Mouse (Mus musculus): ENCODE data around the gene Gigyf1. TPM values are rescaled to one million over a fixed set of nuclear protein-coding genes. Genes with fewer than 3 reads are reported as not detected.

The Gigyf1 gene
- polyA plus RNA-seq, 1 experiment from 2014 or later, result 21.1 TPM

DNA sequence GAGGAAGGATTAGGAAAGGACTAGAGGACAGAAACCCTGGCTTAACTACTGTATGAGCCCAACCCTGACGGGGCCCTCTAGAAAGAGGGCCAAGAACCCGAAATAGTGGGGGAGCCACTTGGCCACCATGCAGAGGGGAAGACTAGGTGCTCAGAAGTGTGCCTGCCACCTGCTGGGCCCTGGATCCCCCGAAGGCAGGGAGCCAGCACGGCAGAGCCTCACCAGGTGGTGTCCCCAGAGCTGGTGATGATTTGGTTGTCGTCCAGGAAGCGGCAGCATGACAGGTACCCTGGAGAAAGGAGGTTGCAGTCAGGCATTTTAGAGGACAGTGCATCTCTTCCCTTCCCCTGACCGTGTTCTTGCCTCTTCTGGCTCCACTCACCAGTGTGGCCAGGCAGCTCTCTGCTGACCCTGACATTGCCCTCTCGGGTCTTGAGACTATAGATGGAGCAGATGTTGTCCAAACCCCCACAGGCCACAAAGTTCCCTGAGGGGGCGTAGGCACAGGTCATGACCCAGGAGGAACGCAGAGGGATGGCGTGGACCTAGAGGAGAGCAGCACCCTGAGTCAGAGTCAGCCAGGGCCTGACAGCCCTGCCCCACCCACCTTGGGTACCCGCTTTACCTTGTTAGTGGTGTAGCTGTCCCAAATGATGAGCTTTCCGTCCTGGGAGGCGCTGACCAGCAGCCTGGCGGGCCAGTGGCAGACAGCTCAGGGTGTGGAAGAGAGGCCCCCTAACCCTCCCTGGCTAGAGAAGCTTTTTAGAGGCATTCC, 11.1 kb downstream of the Gigyf1 start:
- WGBS, result 73% methylated on average over 15 of the region's 15 CpGs
- H3K4me2 ChIP-seq (replicated peaks), result peak overlapping the region; percentile 89
- peak overlapping the region; percentile 99 for H3K27ac ChIP-seq (replicated peaks)
- H3K9ac ChIP-seq (replicated peaks), result peak overlapping the region; percentile 97; the same call in 1 of the 2 replicates
- H3K9me3 ChIP-seq, result no peaks in the 10 kb centered on the region
- ATAC-seq (ENCODE audit: low FRiP score, low read depth), result no peak
- peaks cover 51% of the 10 kb centered on the region for H3K4me1 ChIP-seq
- H3K36me3 ChIP-seq, result peaks cover 56% of the 10 kb centered on the region
- peak overlapping the region; percentile 93 for H3K4me3 ChIP-seq
- no peaks in the 10 kb centered on the region for H3K27me3 ChIP-seq

DNA sequence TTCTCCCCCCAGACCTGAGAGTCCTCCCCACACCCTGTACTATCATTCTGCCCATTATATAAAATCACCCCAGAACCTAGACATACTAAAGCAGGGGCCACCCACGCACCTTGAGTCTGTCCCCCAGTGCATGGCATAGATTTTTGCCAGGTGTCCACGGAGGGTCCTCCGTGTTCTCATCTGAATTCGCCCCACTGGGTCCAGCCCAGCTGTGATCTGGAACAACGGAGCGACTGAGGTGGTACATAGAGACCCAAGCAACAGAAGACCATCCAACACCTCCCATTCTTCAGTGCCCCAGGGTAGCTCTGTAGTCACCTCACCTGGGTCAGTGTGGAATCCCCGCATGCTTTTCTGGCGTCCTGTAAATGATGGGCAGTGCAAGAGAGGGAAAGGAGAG, 11.7 kb downstream of the Gigyf1 start:
- Histone ChIP-seq H3K4me2 (replicated peaks) (peak overlapping the region; percentile 89), H3K27me3 (no peaks in the 10 kb centered on the region), H3K4me3 (peak overlapping the region; percentile 93), H3K4me1 (peaks cover 51% of the 10 kb centered on the region), H3K9me3 (no peaks in the 10 kb centered on the region), H3K36me3 (peaks cover 49% of the 10 kb centered on the region), H3K9ac (replicated peaks) (peak overlapping the region; percentile 97), H3K27ac (replicated peaks) (peak overlapping the region; percentile 99)
- 77% methylated on average over 8 of the region's 8 CpGs for WGBS
- ATAC-seq (ENCODE audit: low FRiP score, low read depth), result no peak

DNA sequence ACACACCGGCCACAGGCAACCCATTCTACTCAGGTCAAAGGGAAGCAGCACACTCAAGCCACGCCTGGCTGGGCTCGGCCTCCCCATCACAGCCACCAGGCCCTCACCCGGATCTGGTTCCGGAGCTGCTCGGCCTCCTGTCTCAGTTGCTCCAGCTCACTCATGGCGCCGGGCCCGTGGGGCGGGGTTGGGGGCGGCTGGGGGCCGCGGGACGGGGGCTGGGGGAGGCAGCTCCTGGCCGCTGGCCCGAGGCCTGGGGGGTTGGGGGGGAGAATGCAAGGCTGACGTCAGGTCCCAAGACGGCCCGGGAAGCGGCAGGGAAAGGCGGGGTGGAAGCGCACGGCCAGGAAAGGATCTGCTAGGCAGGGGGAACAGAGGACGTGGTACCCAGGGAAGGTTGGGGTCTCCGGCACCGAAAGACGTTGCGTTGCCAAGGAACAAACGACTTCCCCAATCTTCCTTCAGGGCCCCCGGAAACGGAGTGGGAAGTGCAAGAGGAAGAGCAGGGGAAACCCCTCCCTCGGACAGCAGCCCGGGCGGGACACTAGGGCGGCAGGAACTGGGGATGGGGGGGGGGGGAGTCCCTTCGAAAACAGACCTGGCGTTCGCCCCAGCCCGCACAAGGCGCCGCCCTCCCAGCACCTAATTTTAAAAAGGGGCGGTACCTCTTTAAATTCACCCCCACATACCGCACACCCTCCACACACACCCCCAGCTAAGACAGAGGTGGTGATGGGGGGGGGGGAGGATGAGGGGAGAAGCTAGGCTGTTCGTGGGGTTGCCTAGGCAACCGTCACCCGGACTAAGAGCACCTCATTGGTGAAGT, 12.5 kb downstream of the Gigyf1 start:
- Histone ChIP-seq H3K9me3 (no peaks in the 10 kb centered on the region), H3K4me3 (peak overlapping the region; percentile 93), H3K9ac (replicated peaks) (peak overlapping the region; percentile 97), H3K27ac (replicated peaks) (peak overlapping the region; percentile 99), H3K27me3 (no peaks in the 10 kb centered on the region), H3K4me2 (replicated peaks) (peak overlapping the region; percentile 89), H3K36me3 (peaks cover 42% of the 10 kb centered on the region), H3K4me1 (peaks cover 46% of the 10 kb centered on the region)
- ATAC-seq (ENCODE audit: low FRiP score, low read depth), result peak; percentile 59
- 0% methylated on average over 46 of the region's 46 CpGs for WGBS

DNA sequence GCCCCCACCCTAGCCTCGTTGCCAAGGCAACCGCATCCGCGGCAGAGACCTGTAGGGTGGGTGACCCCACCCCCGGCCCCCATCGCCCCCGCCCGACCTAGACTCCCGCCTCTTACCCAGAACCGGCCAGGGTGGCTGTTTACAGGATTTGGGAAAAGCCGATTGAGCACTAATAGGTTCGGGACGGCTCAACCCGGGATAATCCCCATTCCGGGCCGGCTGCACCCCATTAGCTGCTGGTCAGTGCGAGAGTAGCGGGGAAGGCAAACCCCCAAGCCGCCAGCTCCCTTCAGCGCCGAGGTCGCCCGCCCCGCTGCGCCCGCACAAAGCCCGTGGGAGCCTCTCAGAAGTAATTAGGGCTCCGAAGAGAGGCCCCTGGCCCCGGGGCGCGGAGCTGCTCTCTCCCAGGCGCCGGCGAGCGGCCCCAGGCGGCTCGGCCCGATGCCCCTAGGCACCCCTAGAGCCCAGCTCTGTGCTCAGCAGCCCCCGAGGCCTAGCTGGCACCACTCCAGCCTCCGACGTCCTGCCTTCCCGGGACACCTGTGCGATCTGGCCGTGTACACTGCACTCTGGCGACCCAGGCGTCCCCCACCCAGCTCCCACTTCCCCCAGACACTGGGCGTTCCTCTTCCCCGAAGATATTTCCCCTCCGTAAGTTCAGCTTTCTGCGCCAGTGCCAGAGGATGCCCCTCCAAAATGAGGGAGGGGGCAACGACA, 13.2 kb downstream of the Gigyf1 start:
- peak; percentile 31 for ATAC-seq (ENCODE audit: low FRiP score, low read depth)
- Histone ChIP-seq H3K9ac (replicated peaks) (peak overlapping the region; percentile 97), H3K27me3 (no peaks in the 10 kb centered on the region), H3K4me1 (peaks cover 40% of the 10 kb centered on the region), H3K9me3 (no peaks in the 10 kb centered on the region), H3K36me3 (peaks cover 36% of the 10 kb centered on the region), H3K4me3 (peak overlapping the region; percentile 93), H3K4me2 (replicated peaks) (peak overlapping the region; percentile 89), H3K27ac (replicated peaks) (peak overlapping the region; percentile 99)
- WGBS, result under 1% methylated on average over 48 of the region's 51 CpGs

DNA sequence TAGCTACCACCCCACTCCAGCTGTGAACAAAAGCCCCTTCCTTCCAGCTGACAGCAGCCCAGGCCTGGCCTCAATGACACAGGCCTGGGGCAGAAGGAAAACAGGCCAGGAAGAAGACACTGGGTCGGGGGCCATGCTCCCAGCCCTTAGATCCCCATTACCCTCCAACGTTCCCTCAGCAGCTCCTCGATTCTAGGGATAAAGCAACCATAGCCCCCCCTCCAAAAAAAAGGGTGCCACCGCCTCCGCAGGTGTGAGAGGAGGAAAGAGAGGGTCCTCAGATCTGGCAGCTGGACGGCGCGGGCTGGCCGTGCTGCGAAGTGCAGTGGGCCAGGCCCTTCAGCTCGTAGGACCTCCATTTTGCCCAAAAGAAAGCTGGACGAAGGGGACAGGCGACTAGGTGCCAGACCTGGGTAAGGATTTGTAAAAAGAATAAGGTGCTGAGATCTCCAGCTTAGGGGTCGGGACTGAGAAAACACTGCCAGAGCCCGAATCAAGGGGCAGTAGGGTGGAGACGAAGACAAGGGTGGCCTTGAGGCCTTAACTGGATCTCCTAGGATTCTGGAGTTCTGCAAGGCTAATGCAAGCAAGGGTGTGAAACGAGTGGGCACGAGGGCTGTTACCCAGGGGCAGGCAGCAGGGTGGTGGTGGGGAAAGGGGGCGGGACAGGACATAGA, 13.9 kb downstream of the Gigyf1 start:
- peak overlapping the region; percentile 93 for H3K4me3 ChIP-seq
- H3K4me1 ChIP-seq, result peaks cover 35% of the 10 kb centered on the region
- H3K27me3 ChIP-seq, result no peaks in the 10 kb centered on the region
- no peak; the same call in 1 of the 2 replicates for ATAC-seq (ENCODE audit: low FRiP score, low read depth)
- H3K9me3 ChIP-seq, result no peaks in the 10 kb centered on the region
- WGBS, result under 1% methylated on average over 19 of the region's 19 CpGs
- H3K27ac ChIP-seq (replicated peaks), result peak overlapping the region; percentile 99
- peaks cover 31% of the 10 kb centered on the region for H3K36me3 ChIP-seq
- peak overlapping the region; percentile 97 for H3K9ac ChIP-seq (replicated peaks)
- H3K4me2 ChIP-seq (replicated peaks), result peak overlapping the region; percentile 89

DNA sequence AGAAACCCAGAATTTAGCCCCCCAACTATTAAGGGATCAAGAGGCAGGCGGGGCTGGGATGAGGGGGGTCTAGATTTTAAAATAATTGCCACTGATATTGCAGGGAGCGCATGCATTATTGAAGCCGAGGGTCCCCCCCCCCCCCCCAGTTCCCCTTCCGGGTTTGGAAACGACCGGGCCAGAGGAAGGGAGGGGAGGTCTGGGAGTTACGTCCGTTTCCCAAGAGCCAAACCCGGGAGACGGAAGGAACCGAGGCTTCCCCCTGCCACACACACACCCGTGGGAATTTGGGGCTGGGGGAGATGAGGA, 14.4 kb downstream of the Gigyf1 start:
- Histone ChIP-seq H3K36me3 (peaks cover 26% of the 10 kb centered on the region), H3K9me3 (no peaks in the 10 kb centered on the region), H3K4me1 (peaks cover 30% of the 10 kb centered on the region), H3K4me2 (replicated peaks) (peak overlapping the region; percentile 89), H3K27ac (replicated peaks) (peak overlapping the region; percentile 99), H3K27me3 (no peaks in the 10 kb centered on the region), H3K4me3 (peak overlapping the region; percentile 93), H3K9ac (replicated peaks) (peak overlapping the region; percentile 97)
- no peak; the same call in 1 of the 2 replicates for ATAC-seq (ENCODE audit: low FRiP score, low read depth)
- 0% methylated on average over 12 of the region's 12 CpGs for WGBS

DNA sequence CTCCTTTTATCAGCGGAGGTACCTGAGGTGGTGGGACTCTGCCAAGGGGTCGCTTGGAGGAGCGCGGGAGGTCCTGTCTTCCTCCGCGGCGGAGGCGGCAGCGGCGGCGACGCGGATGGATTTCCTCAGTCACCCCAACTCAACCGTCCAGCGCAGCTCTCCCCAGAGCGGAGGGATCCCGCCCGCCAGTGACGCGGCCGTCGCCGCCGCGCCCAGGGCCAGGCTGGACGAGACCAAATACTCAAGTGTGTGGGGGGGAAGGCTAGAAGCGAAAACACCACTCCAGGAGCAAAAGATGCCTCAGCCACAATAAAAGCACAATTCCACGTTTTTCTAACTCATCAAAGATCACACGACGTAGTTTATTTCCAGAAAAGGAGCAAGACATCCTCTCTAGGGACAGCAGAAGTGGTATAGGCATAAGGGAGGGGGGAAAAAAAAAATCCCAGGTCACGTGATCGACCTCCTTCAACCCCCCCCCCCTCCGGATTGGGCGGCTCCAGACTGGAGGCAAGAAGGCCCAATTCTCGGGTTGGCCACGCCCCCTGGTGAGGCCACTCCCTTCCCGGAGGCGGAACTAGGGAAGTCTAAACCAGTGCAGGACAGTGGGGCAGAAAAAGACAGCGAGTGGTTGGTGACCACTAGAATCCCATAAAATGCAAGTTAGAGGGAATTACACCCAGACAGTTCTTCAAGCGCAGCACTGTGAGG, 14.9 kb downstream of the Gigyf1 start, which contains the start of the genes Epo and Gnb2:
Gene Epo (minus strand): TSS at position 126 of the 711 bp plus-strand sequence.
Gene Gnb2 (minus strand): TSS at position 394 of the 711 bp plus-strand sequence.
- Histone ChIP-seq H3K4me3 (peak within 1 kb of the TSS; percentile 93), H3K4me1 (peaks cover 26% of the 10 kb centered on the region), H3K9ac (replicated peaks) (peak within 1 kb of the TSS; percentile 97), H3K4me2 (replicated peaks) (peak within 1 kb of the TSS; percentile 89), H3K9me3 (no peaks in the 10 kb centered on the region), H3K27me3 (no peaks in the 10 kb centered on the region), H3K36me3 (peaks cover 21% of the 10 kb centered on the region), H3K27ac (replicated peaks) (peak within 1 kb of the TSS; percentile 99)
- peak; percentile 70 for ATAC-seq (ENCODE audit: low FRiP score, low read depth)
- WGBS, result under 1% methylated on average over 40 of the region's 40 CpGs

DNA sequence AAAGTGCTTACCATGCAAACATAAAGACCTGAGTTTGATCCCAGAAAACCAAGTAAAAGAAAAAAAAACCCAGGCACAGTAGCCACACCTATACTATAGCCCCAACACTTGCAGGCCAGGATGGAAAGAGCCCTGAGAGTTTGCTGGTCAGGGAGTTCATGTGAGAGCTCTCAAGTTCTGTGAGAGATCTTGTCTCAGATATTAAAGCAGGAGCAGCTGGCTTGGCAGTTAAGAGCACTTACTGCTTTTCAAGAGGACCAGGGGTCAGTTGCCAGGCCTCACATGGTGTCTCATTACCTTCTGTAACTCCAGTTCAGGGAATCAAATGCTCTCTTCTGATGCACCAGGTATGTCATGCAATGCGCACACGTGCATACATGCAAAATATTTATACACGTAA, 16.4 kb downstream of the Gigyf1 start:
- WGBS, result 96% methylated on average over 3 of the region's 3 CpGs
- no peak overlapping the region for H3K27ac ChIP-seq (replicated peaks)
- H3K9ac ChIP-seq (replicated peaks), result no peak overlapping the region
- H3K4me2 ChIP-seq (replicated peaks), result no peak overlapping the region
- peaks cover 15% of the 10 kb centered on the region for H3K4me1 ChIP-seq
- H3K27me3 ChIP-seq, result no peaks in the 10 kb centered on the region
- no peak overlapping the region for H3K4me3 ChIP-seq
- peaks cover 6% of the 10 kb centered on the region; the same call in 1 of the 2 replicates for H3K36me3 ChIP-seq
- no peaks in the 10 kb centered on the region for H3K9me3 ChIP-seq
- no peak for ATAC-seq (ENCODE audit: low FRiP score, low read depth)

DNA sequence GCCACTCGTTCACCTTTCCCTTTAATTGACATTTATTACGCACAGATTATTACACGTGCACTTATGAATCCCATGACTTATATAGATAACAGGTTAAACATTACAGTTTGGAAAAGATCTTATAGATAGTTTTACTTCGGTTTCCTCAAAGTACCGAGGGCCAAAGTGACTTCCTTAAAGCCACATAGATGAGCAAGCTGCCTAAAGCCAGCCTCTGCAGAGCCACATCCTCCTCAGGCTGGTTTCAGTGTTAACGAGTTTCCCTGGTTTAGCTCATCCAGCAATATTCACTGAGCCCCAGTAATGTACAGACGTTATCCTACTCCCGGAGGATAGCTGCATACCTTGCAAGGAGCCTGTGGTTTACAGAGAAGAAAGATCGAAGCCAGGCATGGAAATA, 17.0 kb downstream of the Gigyf1 start:
- no peaks in the 10 kb centered on the region for H3K9me3 ChIP-seq
- WGBS, result 84% methylated on average over 9 of the region's 9 CpGs
- H3K4me3 ChIP-seq, result no peak overlapping the region
- no peaks in the 10 kb centered on the region for H3K27me3 ChIP-seq
- no peak overlapping the region for H3K4me2 ChIP-seq (replicated peaks)
- H3K9ac ChIP-seq (replicated peaks), result no peak overlapping the region
- H3K27ac ChIP-seq (replicated peaks), result no peak overlapping the region
- H3K4me1 ChIP-seq, result peaks cover 10% of the 10 kb centered on the region
- 0 out of 2 replicates have a peak, but pooled peaks cover under 1% of the 10 kb centered on the region for H3K36me3 ChIP-seq
- no peak for ATAC-seq (ENCODE audit: low FRiP score, low read depth)

DNA sequence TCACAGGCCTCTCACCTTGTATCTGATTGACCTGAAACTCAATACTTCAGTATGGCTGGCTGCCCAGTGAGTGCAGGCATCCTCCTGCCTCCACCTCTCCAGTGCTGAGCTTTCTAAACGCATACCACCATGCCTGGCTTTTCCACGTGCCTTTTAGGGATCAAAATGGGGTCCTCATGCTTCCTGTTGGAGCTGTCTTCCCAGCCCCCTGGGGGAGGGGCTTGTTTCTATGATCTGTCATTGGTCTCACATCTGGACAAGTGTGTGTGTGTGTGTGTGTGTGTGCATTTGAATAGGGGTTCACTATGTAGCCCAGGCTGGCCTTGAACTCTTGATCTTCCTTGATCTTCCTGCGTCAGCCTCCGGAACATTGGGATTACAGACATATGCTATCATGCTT, 19.1 kb downstream of the Gigyf1 start:
- H3K27me3 ChIP-seq, result no peaks in the 10 kb centered on the region
- no peaks in the 10 kb centered on the region for H3K36me3 ChIP-seq
- ATAC-seq (ENCODE audit: low FRiP score, low read depth), result no peak
- no peak overlapping the region for H3K9ac ChIP-seq (replicated peaks)
- peaks cover 5% of the 10 kb centered on the region; the same call in 1 of the 2 replicates for H3K4me1 ChIP-seq
- H3K4me2 ChIP-seq (replicated peaks), result no peak overlapping the region
- H3K9me3 ChIP-seq, result no peaks in the 10 kb centered on the region
- WGBS, result 63% methylated on average over 4 of the region's 4 CpGs
- no peak overlapping the region for H3K27ac ChIP-seq (replicated peaks)
- no peak overlapping the region for H3K4me3 ChIP-seq

Measured in midbrain, embryonic 12.5 days (tissue).